In genomic region chr13:18306506-18307145, GRCm38 (mm10) we compare ENCODE assay signal across 23 mouse cellular contexts.
"Had no signal": no experiment of that assay in that cellular context is flagged by ENCODE, and none has a peak within 500 bp of the region (broad histone marks: within the 10 kb centered on the region; RNA-seq: fewer than 3 reads in every experiment).

No protein-coding gene starts in this region.

- H3K4me3 ChIP-seq: gastrocnemius, adult 2 months; heart, adult 2 months; heart, embryonic 13.5 days; heart, embryonic 15.5 days; hindbrain, embryonic 13.5 days; hindbrain, embryonic 15.5 days; layer of hippocampus, adult 2 months; left cerebral cortex, adult 2 months; limb, embryonic 10.5 days; limb, embryonic 12.5 days had no signal

- ATAC-seq: hindbrain, postnatal 0 days had no signal

- H3K9ac ChIP-seq: heart, embryonic 13.5 days; heart, embryonic 15.5 days; hindbrain, embryonic 13.5 days; hindbrain, embryonic 15.5 days; limb, embryonic 12.5 days had no signal

- H3K27me3 ChIP-seq: heart, embryonic 13.5 days; heart, embryonic 15.5 days; hindbrain, embryonic 13.5 days; hindbrain, embryonic 15.5 days; limb, embryonic 12.5 days had no signal

- H3K4me1 ChIP-seq: heart, embryonic 13.5 days; heart, embryonic 15.5 days; limb, embryonic 10.5 days; limb, embryonic 12.5 days had no signal

- H3K27ac ChIP-seq: gastrocnemius, adult 2 months; heart, adult 2 months; heart, embryonic 13.5 days; heart, embryonic 15.5 days; hindbrain, embryonic 13.5 days; hindbrain, embryonic 15.5 days; hindbrain, postnatal 0 days; layer of hippocampus, adult 2 months; left cerebral cortex, adult 2 months; limb, embryonic 10.5 days; limb, embryonic 12.5 days had no signal

- DNase-seq: gastrocnemius, adult 2 months; gastrocnemius, postnatal 10 days; gastrocnemius, postnatal 25 days; heart, adult 2 months; heart, postnatal 14 days; heart, postnatal 36 days; kidney, adult 18-20 months; kidney, adult 8-10 months; kidney, postnatal 10 days; kidney, postnatal 25 days; kidney, postnatal 4 days; liver had no signal

- H3K9me3 ChIP-seq: heart, embryonic 13.5 days; heart, embryonic 15.5 days; hindbrain, embryonic 13.5 days; hindbrain, embryonic 15.5 days; limb, embryonic 10.5 days; limb, embryonic 12.5 days had no signal

- H3K4me2 ChIP-seq: heart, embryonic 11.5 days; heart, embryonic 13.5 days; heart, embryonic 15.5 days; hindbrain, embryonic 13.5 days; hindbrain, embryonic 15.5 days; limb, embryonic 12.5 days; liver, embryonic 11.5 days had no signal

- H3K36me3 ChIP-seq: heart, embryonic 13.5 days; heart, embryonic 15.5 days; hindbrain, embryonic 13.5 days; hindbrain, embryonic 15.5 days; limb, embryonic 10.5 days; limb, embryonic 12.5 days had no signal
